Mouse (Mus musculus) midbrain, embryonic 10.5 days (tissue): Measurements from ENCODE around the gene Bves. TPM values are rescaled to one million over a fixed set of nuclear protein-coding genes. Genes with fewer than 3 reads are reported as not detected.
"Not testable (repeated sequence)": the region's sequence is repeated elsewhere in the genome, so short reads cannot be mapped to it uniquely, and the experiment has no call there.

Experiments used
- DNase-seq: peaks from one replicate; pipeline ENCODE4 v3.0.0-alpha.2; 2017; ENCODE audit warnings: low spot score
- H3K27ac ChIP-seq: fragments of 300-500 bp; sonication (generic); replicated peaks from 2 replicates; pipeline ENCODE4 v1.5.1; 2016; ENCODE audit warnings: mild to moderate bottlenecking
- H3K27me3 ChIP-seq: fragments of 300-500 bp; sonication (generic); 2 replicates; pipeline ENCODE4 v1.6.1; 2016; ENCODE audit warnings: low read depth, mild to moderate bottlenecking; ENCODE audit not compliant: poor library complexity, severe bottlenecking
- H3K36me3 ChIP-seq: fragments of 300-500 bp; sonication (generic); 2 replicates; pipeline ENCODE4 v1.6.1; 2016; ENCODE audit warnings: mild to moderate bottlenecking, moderate library complexity
- H3K4me1 ChIP-seq: fragments of 300-500 bp; sonication (generic); 2 replicates; pipeline ENCODE4 v1.6.1; 2016
- H3K4me3 ChIP-seq: fragments of 300-500 bp; sonication (generic); 2 replicates; pipeline ENCODE4 v1.5.1; 2016; ENCODE audit warnings: mild to moderate bottlenecking, moderate library complexity
- H3K9me3 ChIP-seq: fragments of 300-500 bp; sonication (generic); replicated peaks from 2 replicates; pipeline ENCODE4 v1.6.1; 2016; ENCODE audit warnings: mild to moderate bottlenecking
- WGBS: fragments of 180-500 bp; shearing (Covaris S2); methylation state at CpG from one replicate; pipeline ENCODE4 v1.1.7; 2016; 5-methylcytosine and 5-hydroxymethylcytosine counted together
- polyA plus RNA-seq: library from polyadenylated mRNA; unstranded; fragments of >200 nt; fragmentation: Nextera tagmentation; extraction: Ambion mirVana; gene quantifications from 2 replicates; pipeline ENCODE4 v1.2.1, GENCODE M21; 2016

Bves gene
- polyA plus RNA-seq = 2.3 and 2.6 TPM in 2 replicates

- no peaks in the 10 kb centered on the region for H3K36me3 ChIP-seq
- H3K27ac ChIP-seq = peak within 1 kb of the TSS; percentile 87
- peaks cover 20% of the 10 kb centered on the region for H3K4me1 ChIP-seq
- H3K27me3 ChIP-seq = peaks cover 45% of the 10 kb centered on the region
- peak within 1 kb of the TSS; percentile 83 for H3K4me3 ChIP-seq
- 1% methylated on average over 114 of the region's 116 CpGs for WGBS
- peak; percentile 76 for DNase-seq
- H3K9me3 ChIP-seq = no peaks in the 10 kb centered on the region
These were observed at the start of gene Bves for GRCm38 (mm10) chr10:45335434-45336422. TSS of gene Bves (plus strand) at chr10:45335772.

- Histone ChIP-seq H3K27ac (no peak overlapping the region), H3K4me1 (peaks cover 11% of the 10 kb centered on the region), H3K9me3 (peaks cover 4% of the 10 kb centered on the region; the same call in 1 of the 2 replicates), H3K36me3 (no peaks in the 10 kb centered on the region), H3K4me3 (no peak overlapping the region), H3K27me3 (peaks cover 54% of the 10 kb centered on the region)
- 47% methylated on average over 7 of the region's 7 CpGs for WGBS
- no peak for DNase-seq
These were observed 47.2 kb upstream of the Bves start for GRCm38 (mm10) chr10:45288351-45288750.

- H3K36me3 ChIP-seq = no peaks in the 10 kb centered on the region
- H3K27me3 ChIP-seq = peaks cover 54% of the 10 kb centered on the region
- peaks cover 4% of the 10 kb centered on the region; the same call in 1 of the 2 replicates for H3K9me3 ChIP-seq
- H3K27ac ChIP-seq = peak overlapping the region; percentile 70; the same call in 1 of the 2 replicates
- H3K4me3 ChIP-seq = peak overlapping the region; percentile 69
- 1% methylated on average over 70 of the region's 71 CpGs for WGBS
- H3K4me1 ChIP-seq = peaks cover 11% of the 10 kb centered on the region
- peak; percentile 50 for DNase-seq
These were observed 46.1 kb upstream of the Bves start for GRCm38 (mm10) chr10:45289218-45290105.

DNA sequence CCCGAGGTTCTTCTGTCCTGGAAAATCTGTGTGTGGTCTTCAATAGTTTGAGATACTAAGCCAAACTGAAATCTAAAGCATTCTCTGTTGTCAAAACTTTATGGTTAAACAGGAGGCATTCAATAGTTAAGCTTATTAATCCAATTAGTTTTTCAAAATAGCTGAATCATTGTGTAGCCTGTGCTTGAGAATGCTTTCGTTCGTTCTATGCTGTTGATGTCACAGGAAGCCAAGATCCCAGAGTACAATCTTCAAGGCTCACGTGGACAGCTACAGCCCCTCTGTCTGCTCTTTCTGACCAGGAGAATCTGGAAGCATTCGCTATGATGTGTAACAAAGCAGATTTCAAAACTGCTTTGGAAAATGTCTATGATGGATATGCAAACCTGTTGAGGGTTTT lies 45.0 kb upstream of the Bves start:
- Histone ChIP-seq H3K36me3 (no peaks in the 10 kb centered on the region), H3K4me1 (peaks cover 11% of the 10 kb centered on the region), H3K9me3 (peaks cover 4% of the 10 kb centered on the region; the same call in 1 of the 2 replicates), H3K4me3 (no peak overlapping the region), H3K27me3 (peaks cover 54% of the 10 kb centered on the region), H3K27ac (no peak overlapping the region)
- 52% methylated on average over 5 of the region's 5 CpGs for WGBS
- DNase-seq = no peak

DNA sequence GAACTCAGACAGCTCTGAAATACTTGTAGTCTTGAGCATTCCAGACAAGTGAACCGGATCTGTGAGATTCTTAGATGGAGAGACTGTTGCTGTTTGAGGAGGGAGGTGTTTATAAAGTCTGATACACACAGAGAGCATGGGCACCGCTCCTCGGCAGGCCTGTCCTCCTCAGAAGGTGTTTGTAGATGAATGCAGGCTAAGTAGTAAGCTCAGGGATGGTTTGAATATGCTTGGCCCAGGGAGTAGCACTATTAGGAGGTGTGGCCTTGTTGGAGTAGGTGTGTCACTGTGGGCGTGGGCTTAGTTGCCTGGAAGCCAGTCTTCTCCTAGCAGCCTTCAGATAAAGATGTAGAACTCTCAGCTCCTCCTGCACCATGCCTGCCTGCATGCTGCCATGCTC lies 43.4 kb upstream of the Bves start:
- H3K27ac ChIP-seq, DNase-seq, H3K36me3 ChIP-seq, H3K4me3 ChIP-seq, H3K9me3 ChIP-seq: not testable (repeated sequence)
- peaks cover 42% of the 10 kb centered on the region for H3K27me3 ChIP-seq
- H3K4me1 ChIP-seq = peaks cover 11% of the 10 kb centered on the region
- WGBS = 72% methylated on average over 4 of the region's 4 CpGs

- no peak overlapping the region for H3K4me3 ChIP-seq
- H3K36me3 ChIP-seq = no peaks in the 10 kb centered on the region
- H3K27me3 ChIP-seq = peaks cover 13% of the 10 kb centered on the region
- no peak overlapping the region for H3K27ac ChIP-seq
- DNase-seq = no peak
- H3K4me1 ChIP-seq = no peaks in the 10 kb centered on the region
- H3K9me3 ChIP-seq = no peaks in the 10 kb centered on the region
- 85% methylated on average over 5 of the region's 5 CpGs for WGBS
These were observed 40.5 kb upstream of the Bves start for GRCm38 (mm10) chr10:45295093-45295492.

GRCm38 (mm10) chr10:45298503-45298902 lies 37.1 kb upstream of the Bves start:
- WGBS = 82% methylated on average over 6 of the region's 6 CpGs
- DNase-seq = no peak
- Histone ChIP-seq H3K27me3 (no peaks in the 10 kb centered on the region), H3K27ac (no peak overlapping the region), H3K9me3 (no peaks in the 10 kb centered on the region), H3K4me3 (no peak overlapping the region), H3K4me1 (no peaks in the 10 kb centered on the region), H3K36me3 (no peaks in the 10 kb centered on the region)

DNA sequence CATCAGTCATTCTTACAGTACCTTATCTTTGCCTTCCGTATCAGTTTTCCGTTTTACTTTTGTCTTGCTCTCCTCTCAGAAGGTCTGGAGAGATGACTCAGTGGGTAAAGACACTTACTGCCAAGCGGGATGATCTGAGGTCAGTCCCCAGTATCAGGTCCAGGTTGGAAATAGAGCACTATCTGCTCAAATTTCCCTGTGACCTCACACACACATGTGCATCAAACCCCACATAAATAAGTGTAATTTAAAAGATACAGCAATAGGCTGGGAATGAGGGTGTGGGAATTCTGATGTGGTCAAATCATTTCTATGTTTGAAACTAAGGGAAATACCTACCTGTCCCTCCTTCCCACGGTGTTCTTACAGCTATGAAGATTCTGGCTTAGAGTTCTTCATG lies 36.1 kb upstream of the Bves start:
- Histone ChIP-seq H3K9me3 (no peaks in the 10 kb centered on the region), H3K36me3 (no peaks in the 10 kb centered on the region), H3K4me3 (no peak overlapping the region), H3K27ac (no peak overlapping the region), H3K27me3 (no peaks in the 10 kb centered on the region), H3K4me1 (no peaks in the 10 kb centered on the region)
- no peak for DNase-seq
- WGBS = 88% methylated on average over 4 of the region's 4 CpGs

DNA sequence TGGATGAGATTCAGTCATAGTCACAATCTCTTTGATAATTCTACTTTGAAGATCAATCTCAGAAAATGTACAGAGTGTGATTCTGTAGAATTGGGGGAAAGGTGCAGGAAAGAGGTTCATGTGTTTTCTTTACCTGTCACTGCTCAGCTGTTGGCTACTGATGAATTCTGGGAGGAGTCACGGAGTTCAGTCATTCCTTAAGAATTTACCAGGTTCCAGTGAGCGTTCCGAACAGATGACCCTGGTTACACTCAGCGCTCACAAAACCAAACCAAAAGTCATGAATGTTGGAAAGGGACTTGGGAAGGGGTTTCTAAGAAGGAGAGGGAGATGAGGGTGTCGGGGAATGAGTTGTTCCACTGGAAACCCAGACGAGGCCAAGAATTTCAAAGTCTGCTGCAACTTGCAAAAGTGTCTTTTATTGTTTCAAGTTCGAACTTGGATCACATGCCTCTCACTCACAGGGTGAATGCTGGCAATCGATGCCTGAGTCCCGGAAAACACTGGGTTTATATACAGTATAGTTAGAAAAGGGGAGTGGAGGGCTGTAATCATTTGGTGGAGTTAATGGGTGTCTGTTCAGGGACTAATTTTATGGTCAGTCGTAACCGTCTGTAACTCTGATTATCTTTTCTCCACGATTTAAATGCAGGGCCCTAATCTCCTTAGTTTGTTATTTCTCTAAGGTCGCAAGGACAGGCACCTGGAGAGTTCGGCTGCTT lies 32.1 kb upstream of the Bves start:
- 79% methylated on average over 14 of the region's 14 CpGs for WGBS
- no peak overlapping the region for H3K4me3 ChIP-seq
- no peaks in the 10 kb centered on the region for H3K27me3 ChIP-seq
- no peaks in the 10 kb centered on the region for H3K36me3 ChIP-seq
- H3K27ac ChIP-seq = no peak overlapping the region
- no peaks in the 10 kb centered on the region for H3K9me3 ChIP-seq
- DNase-seq = no peak
- no peaks in the 10 kb centered on the region for H3K4me1 ChIP-seq

DNA sequence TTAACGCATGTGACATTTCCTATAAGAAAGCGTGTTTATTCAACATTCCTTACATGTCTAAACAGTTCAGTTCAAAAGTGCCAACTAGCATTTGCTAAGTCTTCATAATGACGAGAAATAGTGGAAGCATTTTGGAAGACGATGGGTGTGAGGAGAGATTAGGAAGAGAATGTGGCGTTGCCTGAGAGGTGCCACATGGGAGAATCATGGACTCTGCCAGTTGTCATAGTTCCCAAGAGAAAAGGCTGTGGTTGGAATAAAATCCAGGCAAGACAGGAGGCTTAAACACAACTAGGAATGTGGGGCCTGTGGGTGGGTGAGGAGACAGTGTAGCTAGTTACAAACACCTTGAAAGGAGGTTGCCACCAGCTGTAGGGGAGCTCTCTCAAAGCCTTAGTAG lies 30.4 kb upstream of the Bves start:
- Histone ChIP-seq H3K36me3 (no peaks in the 10 kb centered on the region), H3K4me1 (no peaks in the 10 kb centered on the region)
- WGBS = 87% methylated on average over 5 of the region's 5 CpGs

DNA sequence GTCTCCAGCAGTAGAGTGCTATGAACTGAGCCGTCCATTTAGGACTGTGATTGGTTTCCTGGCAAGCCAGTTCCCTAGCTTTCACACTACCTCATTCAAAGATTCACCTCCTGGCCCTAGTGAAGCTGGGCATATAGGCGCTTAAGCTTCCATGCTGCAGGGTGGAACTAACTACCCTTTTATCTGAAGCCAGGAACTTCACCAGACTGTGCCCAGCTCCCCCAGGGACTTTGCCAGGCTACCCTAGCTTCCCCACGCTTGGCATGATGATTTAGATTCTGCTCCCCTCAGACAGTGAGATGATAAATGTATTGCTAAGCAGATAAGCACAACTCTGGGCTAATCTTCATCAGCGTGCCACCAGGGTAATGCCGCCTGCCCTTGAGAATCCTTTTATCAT lies 24.4 kb upstream of the Bves start:
- H3K36me3 ChIP-seq = no peaks in the 10 kb centered on the region
- no peak overlapping the region for H3K4me3 ChIP-seq
- no peaks in the 10 kb centered on the region for H3K27me3 ChIP-seq
- H3K4me1 ChIP-seq = no peaks in the 10 kb centered on the region
- WGBS = 87% methylated on average over 5 of the region's 5 CpGs
- H3K9me3 ChIP-seq = no peaks in the 10 kb centered on the region
- H3K27ac ChIP-seq = no peak overlapping the region
- no peak for DNase-seq

More for the DNA sequence above, 30.4 kb upstream of the Bves start:
- Histone ChIP-seq H3K4me3 (no peak overlapping the region), H3K27ac (no peak overlapping the region), H3K9me3 (no peaks in the 10 kb centered on the region), H3K27me3 (no peaks in the 10 kb centered on the region)
- DNase-seq = no peak

GRCm38 (mm10) chr10:45311624-45312023 lies 23.9 kb upstream of the Bves start:
- no peak for DNase-seq
- H3K27ac ChIP-seq = no peak overlapping the region
- no peak overlapping the region for H3K4me3 ChIP-seq
- no peaks in the 10 kb centered on the region for H3K9me3 ChIP-seq
- H3K36me3 ChIP-seq = no peaks in the 10 kb centered on the region
- H3K27me3 ChIP-seq = no peaks in the 10 kb centered on the region
- no peaks in the 10 kb centered on the region for H3K4me1 ChIP-seq
- WGBS = 80% methylated on average over 7 of the region's 7 CpGs
